Mouse (Mus musculus) midbrain, postnatal 0 days (tissue): ENCODE measurements at regions not wholly inside any gene's neighbourhood (a gene's known extent, or its start where the extent isn't known, plus 50 kb on each side); places are given as distances from the start of the nearest gene placed in this dataset.

Experiments used
- ATAC-seq: fragments of 200-750 bp; cut with Nextera tagmentation; 2 replicates; pipeline ENCODE4 v1.8.0; 2017; ENCODE audit warnings: moderate number of reproducible peaks, mild to moderate bottlenecking, moderate TSS enrichment, moderate library complexity; ENCODE audit not compliant: low FRiP score
- DNase-seq: peaks from one replicate; pipeline ENCODE4 v3.0.0-alpha.2; 2015; ENCODE audit warnings: low spot score
- H3K27ac ChIP-seq: fragments of 300-500 bp; sonication (generic); 2 replicates; pipeline ENCODE4 v1.5.1; 2014; ENCODE audit warnings: low read depth, mild to moderate bottlenecking, low read length, mixed read lengths
- H3K27me3 ChIP-seq: fragments of 300-500 bp; sonication (generic); 2 replicates; pipeline ENCODE4 v1.6.1; 2014; ENCODE audit warnings: low read length, control low read depth, mixed read lengths; ENCODE audit not compliant: insufficient read depth
- H3K36me3 ChIP-seq: fragments of 300-500 bp; sonication (generic); 2 replicates; pipeline ENCODE4 v1.6.1; 2014; ENCODE audit warnings: low read length, control low read depth, mixed read lengths; ENCODE audit not compliant: insufficient read depth
- H3K4me1 ChIP-seq: fragments of 300-500 bp; sonication (generic); 2 replicates; pipeline ENCODE4 v1.6.1; 2014; ENCODE audit warnings: mild to moderate bottlenecking, control low read depth, antibody characterized with exemption, low read length, mixed read lengths; ENCODE audit not compliant: insufficient read depth
- H3K4me2 ChIP-seq: fragments of 300-500 bp; sonication (generic); 2 replicates; pipeline ENCODE4 v1.6.1; 2014; ENCODE audit warnings: low read depth, mild to moderate bottlenecking, low read length, mixed read lengths; ENCODE audit not compliant: poor library complexity, severe bottlenecking
- H3K4me3 ChIP-seq: fragments of 300-500 bp; sonication (generic); 2 replicates; pipeline ENCODE4 v1.5.1; 2014; ENCODE audit warnings: low read depth, mild to moderate bottlenecking, low read length, moderate library complexity
- H3K9ac ChIP-seq: fragments of 300-500 bp; sonication (generic); replicated peaks from 2 replicates; pipeline ENCODE4 v1.6.1; 2014; ENCODE audit warnings: mild to moderate bottlenecking, low read length, moderate library complexity, mixed read lengths; ENCODE audit not compliant: poor library complexity, severe bottlenecking
- H3K9me3 ChIP-seq: fragments of 300-500 bp; sonication (generic); 2 replicates; pipeline ENCODE4 v1.6.1; 2016; ENCODE audit warnings: low read length, control low read depth
- CTCF ChIP-seq: IDR thresholded peaks from 2 replicates; pipeline ENCODE4 v1.5.1; 2016; ENCODE audit warnings: antibody characterized with exemption, mild to moderate bottlenecking
- WGBS: fragments of 180-500 bp; shearing (Covaris S2); extraction: QIAGEN DNeasy Blood & Tissue Kit; methylation state at CpG from one replicate; pipeline ENCODE4 v1.1.7; 2014; 5-methylcytosine and 5-hydroxymethylcytosine counted together

- 82% methylated on average over 3 of the region's 3 CpGs for WGBS
- no peaks in the 10 kb centered on the region for H3K4me1 ChIP-seq
- no peak overlapping the region for H3K27ac ChIP-seq
- H3K9ac ChIP-seq: no peak overlapping the region
- H3K36me3 ChIP-seq: no peaks in the 10 kb centered on the region
- H3K27me3 ChIP-seq: no peaks in the 10 kb centered on the region
- no peak for TF ChIP-seq CTCF
- no peak overlapping the region for H3K4me2 ChIP-seq
- ATAC-seq (no peak), DNase-seq (no peak)
- H3K4me3 ChIP-seq: no peak overlapping the region
- no peaks in the 10 kb centered on the region for H3K9me3 ChIP-seq
These were observed 85.3 kb downstream of the Slitrk1 start for GRCm38 (mm10) chr14:108828668-108829067.

DNA sequence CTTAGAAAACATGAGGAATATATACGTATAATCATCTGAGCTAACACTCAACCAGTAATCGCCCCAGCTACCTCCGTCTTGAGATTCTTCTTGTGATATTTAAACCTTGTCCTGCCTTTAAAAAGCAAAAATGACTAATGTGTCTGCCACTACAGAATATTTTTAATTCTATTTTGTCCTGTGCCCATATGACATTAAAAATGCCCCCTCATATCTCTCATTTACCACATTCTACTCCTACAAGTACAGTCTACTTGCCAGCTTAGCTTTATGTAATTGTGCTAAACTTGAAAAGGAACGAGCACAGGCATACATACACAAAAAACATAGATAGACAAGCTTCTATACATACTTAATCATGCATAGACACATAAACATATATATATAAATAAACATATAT, 92.4 kb downstream of the Slitrk1 start:
- no peak for ATAC-seq
- Histone ChIP-seq H3K9ac (no peak overlapping the region), H3K36me3 (no peaks in the 10 kb centered on the region), H3K27me3 (no peaks in the 10 kb centered on the region), H3K9me3 (no peaks in the 10 kb centered on the region), H3K4me1 (no peaks in the 10 kb centered on the region), H3K4me3 (no peak overlapping the region), H3K4me2 (no peak overlapping the region), H3K27ac (no peak overlapping the region)
- DNase-seq: no peak
- TF ChIP-seq CTCF: no peak
- WGBS: 87% methylated on average over 4 of the region's 4 CpGs

- no peak for TF ChIP-seq CTCF
- H3K4me1 ChIP-seq: no peaks in the 10 kb centered on the region
- no peak for ATAC-seq
- H3K4me2 ChIP-seq: no peak overlapping the region
- no peaks in the 10 kb centered on the region for H3K36me3 ChIP-seq
- 49% methylated on average over 1 of the region's 1 CpGs for WGBS
- H3K9ac ChIP-seq: no peak overlapping the region
- H3K27me3 ChIP-seq: no peaks in the 10 kb centered on the region
- no peak for DNase-seq
- H3K9me3 ChIP-seq: no peaks in the 10 kb centered on the region
- no peak overlapping the region for H3K27ac ChIP-seq
- H3K4me3 ChIP-seq: no peak overlapping the region
These were observed 94.6 kb downstream of the Slitrk1 start for GRCm38 (mm10) chr14:108819370-108819769.

DNA sequence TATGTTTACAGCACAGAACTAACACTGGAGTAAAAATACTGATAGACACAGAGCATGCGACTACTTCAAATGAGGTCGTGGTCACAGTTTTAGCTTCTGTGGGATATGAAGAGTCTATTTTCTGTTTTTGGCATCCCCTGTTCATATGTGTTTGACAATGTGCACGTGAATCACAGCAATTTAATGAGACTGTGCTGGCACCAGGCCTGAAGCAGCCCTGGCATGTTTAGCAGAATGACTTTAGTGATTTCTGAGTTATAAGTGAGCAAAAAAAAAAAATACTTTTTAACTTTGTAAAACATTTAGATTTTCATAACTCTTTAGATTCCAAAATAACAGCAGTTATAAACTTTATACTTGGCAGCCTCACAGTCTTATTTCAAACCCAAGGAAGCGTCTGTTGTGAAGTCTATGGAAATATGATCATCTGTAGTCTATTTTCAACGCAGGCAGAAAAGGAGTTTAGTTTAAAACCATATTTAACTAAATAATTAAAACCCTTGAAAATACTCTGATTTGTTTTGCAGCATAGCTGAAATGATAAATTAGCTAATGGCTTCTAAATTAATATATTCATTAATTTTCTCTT, 108.5 kb downstream of the Slitrk1 start:
- no peaks in the 10 kb centered on the region for H3K36me3 ChIP-seq
- no peak overlapping the region for H3K4me2 ChIP-seq
- no peaks in the 10 kb centered on the region for H3K27me3 ChIP-seq
- no peak for TF ChIP-seq CTCF
- 78% methylated on average over 5 of the region's 5 CpGs for WGBS
- no peak overlapping the region for H3K4me3 ChIP-seq
- H3K9ac ChIP-seq: no peak overlapping the region
- DNase-seq (no peak), ATAC-seq (no peak)
- no peak overlapping the region for H3K27ac ChIP-seq
- no peaks in the 10 kb centered on the region for H3K4me1 ChIP-seq
- H3K9me3 ChIP-seq: no peaks in the 10 kb centered on the region

- no peak overlapping the region for H3K4me3 ChIP-seq
- H3K36me3 ChIP-seq: no peaks in the 10 kb centered on the region
- no peak overlapping the region for H3K4me2 ChIP-seq
- DNase-seq: no peak
- H3K27ac ChIP-seq: no peak overlapping the region
- no peak for ATAC-seq
- no peak for TF ChIP-seq CTCF
- no peaks in the 10 kb centered on the region for H3K27me3 ChIP-seq
- H3K9ac ChIP-seq: no peak overlapping the region
- H3K9me3 ChIP-seq: no peaks in the 10 kb centered on the region
- whole genome bisulfite sequencing: 92% methylated on average over 3 of the region's 3 CpGs
- no peaks in the 10 kb centered on the region for H3K4me1 ChIP-seq
These were observed 115.1 kb downstream of the Slitrk1 start for GRCm38 (mm10) chr14:108798884-108799283.

DNA sequence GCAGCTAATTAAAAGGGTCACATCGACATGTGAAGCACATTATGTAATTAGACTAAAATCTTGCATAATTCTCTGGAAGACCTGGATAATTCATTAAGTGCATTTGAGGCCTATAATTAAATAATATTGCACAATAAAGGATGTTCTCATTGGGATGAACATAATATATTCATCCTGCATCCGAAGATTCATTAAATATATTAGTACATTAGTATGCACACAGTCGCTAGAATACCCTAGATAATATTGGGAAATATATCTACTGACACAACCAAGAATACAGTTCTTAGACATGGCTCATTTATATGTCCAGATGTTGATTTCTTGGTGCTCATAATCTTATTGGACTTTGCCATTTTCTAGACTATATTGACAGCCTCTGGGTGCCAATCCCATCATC, 121.5 kb downstream of the Slitrk1 start:
- WGBS: 84% methylated on average over 3 of the region's 3 CpGs
- no peaks in the 10 kb centered on the region for H3K4me1 ChIP-seq
- no peak overlapping the region for H3K27ac ChIP-seq
- H3K36me3 ChIP-seq: no peaks in the 10 kb centered on the region
- no peak overlapping the region for H3K4me2 ChIP-seq
- TF ChIP-seq CTCF: no peak
- H3K9ac ChIP-seq: no peak overlapping the region
- no peaks in the 10 kb centered on the region for H3K9me3 ChIP-seq
- H3K4me3 ChIP-seq: no peak overlapping the region
- DNase-seq: no peak
- ATAC-seq: no peak
- H3K27me3 ChIP-seq: no peaks in the 10 kb centered on the region
